Mouse (Mus musculus) intestine, embryonic 15.5 days (tissue): ENCODE data around the gene Mpped2. TPM values are rescaled to one million over a fixed set of nuclear protein-coding genes. Genes with fewer than 3 reads are reported as not detected.

ENCODE experiments used
- ATAC-seq: fragments of 200-750 bp; cut with Nextera tagmentation; 2 replicates; pipeline ENCODE4 v1.8.0; 2017; ENCODE audit warnings: moderate TSS enrichment, moderate library complexity
- H3K27ac ChIP-seq: fragments of 300-500 bp; sonication (generic); 2 replicates; pipeline ENCODE4 v1.5.1; 2015; ENCODE audit warnings: mild to moderate bottlenecking, inconsistent platforms
- H3K27me3 ChIP-seq: fragments of 300-500 bp; sonication (generic); replicated peaks from 2 replicates; pipeline ENCODE4 v1.6.1; 2015; ENCODE audit warnings: inconsistent platforms
- H3K36me3 ChIP-seq: fragments of 300-500 bp; sonication (generic); 2 replicates; pipeline ENCODE4 v1.6.1; 2015; ENCODE audit warnings: inconsistent platforms
- H3K4me1 ChIP-seq: fragments of 300-500 bp; sonication (generic); replicated peaks from 2 replicates; pipeline ENCODE4 v1.6.1; 2015; ENCODE audit warnings: inconsistent platforms
- H3K4me2 ChIP-seq: fragments of 300-500 bp; sonication (generic); replicated peaks from 2 replicates; pipeline ENCODE4 v1.6.1; 2015; ENCODE audit warnings: mild to moderate bottlenecking, inconsistent platforms
- H3K4me3 ChIP-seq: fragments of 300-500 bp; sonication (generic); replicated peaks from 2 replicates; pipeline ENCODE4 v1.5.1; 2015; ENCODE audit warnings: inconsistent platforms
- H3K9ac ChIP-seq: fragments of 300-500 bp; sonication (generic); 2 replicates; pipeline ENCODE4 v1.6.1; 2015; ENCODE audit warnings: inconsistent platforms
- H3K9me3 ChIP-seq: fragments of 300-500 bp; sonication (generic); 2 replicates; pipeline ENCODE4 v1.6.1; 2016; ENCODE audit warnings: inconsistent platforms
- WGBS: fragments of 180-500 bp; shearing (Covaris S2); methylation state at CpG from one replicate; pipeline ENCODE4 v1.1.7; 2015; 5-methylcytosine and 5-hydroxymethylcytosine counted together
- polyA plus RNA-seq: library from polyadenylated mRNA; unstranded; fragments of >200 nt; fragmentation: Nextera tagmentation; extraction: Ambion mirVana; gene quantifications from 2 replicates; pipeline ENCODE4 v1.2.1, GENCODE M21; 2015

Mpped2 gene
- polyA plus RNA-seq, 1 experiment from 2014 or later = 28.6 TPM

- no peak overlapping the region for H3K4me3 ChIP-seq
- peak; percentile 93 for ATAC-seq
- no peak overlapping the region for H3K27ac ChIP-seq
- no peaks in the 10 kb centered on the region for H3K9me3 ChIP-seq
- no peaks in the 10 kb centered on the region for H3K36me3 ChIP-seq
- 0 out of 2 replicates have a peak, but pooled peaks cover 4% of the 10 kb centered on the region for H3K4me1 ChIP-seq
- no peaks in the 10 kb centered on the region for H3K27me3 ChIP-seq
- WGBS = 45% methylated on average over 8 of the region's 8 CpGs
- H3K4me2 ChIP-seq = no peak overlapping the region
- H3K9ac ChIP-seq = no peak overlapping the region
These were observed 190.3 kb downstream of the Mpped2 start for GRCm38 (mm10) chr2:106883390-106883789.

- H3K9ac ChIP-seq = no peak overlapping the region
- H3K36me3 ChIP-seq = no peaks in the 10 kb centered on the region
- WGBS = 93% methylated on average over 5 of the region's 5 CpGs
- H3K4me1 ChIP-seq = peaks cover 9% of the 10 kb centered on the region; the same call in 1 of the 2 replicates
- no peaks in the 10 kb centered on the region for H3K9me3 ChIP-seq
- H3K27ac ChIP-seq = no peak overlapping the region
- ATAC-seq = no peak
- H3K4me2 ChIP-seq = no peak overlapping the region
- H3K4me3 ChIP-seq = no peak overlapping the region
- no peaks in the 10 kb centered on the region for H3K27me3 ChIP-seq
These were observed 195.1 kb downstream of the Mpped2 start for GRCm38 (mm10) chr2:106888174-106888573.

- H3K27ac ChIP-seq = no peak overlapping the region
- no peaks in the 10 kb centered on the region for H3K36me3 ChIP-seq
- no peaks in the 10 kb centered on the region for H3K9me3 ChIP-seq
- ATAC-seq = peak; percentile 75
- H3K4me2 ChIP-seq = no peak overlapping the region
- H3K27me3 ChIP-seq = no peaks in the 10 kb centered on the region
- peaks cover 9% of the 10 kb centered on the region; the same call in 1 of the 2 replicates for H3K4me1 ChIP-seq
- no peak overlapping the region for H3K4me3 ChIP-seq
- no peak overlapping the region for H3K9ac ChIP-seq
- WGBS = 9% methylated on average over 3 of the region's 3 CpGs
These were observed 196.4 kb downstream of the Mpped2 start for GRCm38 (mm10) chr2:106889297-106890000.

- H3K4me1 ChIP-seq = peaks cover 9% of the 10 kb centered on the region; the same call in 1 of the 2 replicates
- no peak overlapping the region for H3K4me3 ChIP-seq
- WGBS = 46% methylated on average over 3 of the region's 3 CpGs
- no peaks in the 10 kb centered on the region for H3K9me3 ChIP-seq
- ATAC-seq = no peak
- no peaks in the 10 kb centered on the region for H3K27me3 ChIP-seq
- H3K4me2 ChIP-seq = no peak overlapping the region
- no peaks in the 10 kb centered on the region for H3K36me3 ChIP-seq
- H3K27ac ChIP-seq = no peak overlapping the region
- H3K9ac ChIP-seq = no peak overlapping the region
These were observed 200.3 kb downstream of the Mpped2 start for GRCm38 (mm10) chr2:106893376-106893775.

- H3K4me1 ChIP-seq = no peaks in the 10 kb centered on the region
- H3K27me3 ChIP-seq = no peaks in the 10 kb centered on the region
- H3K9me3 ChIP-seq = no peaks in the 10 kb centered on the region
- no peak overlapping the region for H3K4me2 ChIP-seq
- no peak overlapping the region for H3K27ac ChIP-seq
- 30% methylated on average over 11 of the region's 11 CpGs for WGBS
- no peak overlapping the region for H3K9ac ChIP-seq
- no peak overlapping the region for H3K4me3 ChIP-seq
- H3K36me3 ChIP-seq = no peaks in the 10 kb centered on the region
- peak; percentile 28; the same call in 1 of the 2 replicates for ATAC-seq
These were observed 202.4 kb downstream of the Mpped2 start for GRCm38 (mm10) chr2:106895326-106896023.

- Histone ChIP-seq H3K36me3 (no peaks in the 10 kb centered on the region), H3K27me3 (no peaks in the 10 kb centered on the region), H3K4me1 (no peaks in the 10 kb centered on the region), H3K9ac (no peak overlapping the region), H3K27ac (no peak overlapping the region), H3K4me3 (no peak overlapping the region), H3K4me2 (no peak overlapping the region), H3K9me3 (no peaks in the 10 kb centered on the region)
- no peak for ATAC-seq
- WGBS = 32% methylated on average over 4 of the region's 4 CpGs
These were observed 202.9 kb downstream of the Mpped2 start for GRCm38 (mm10) chr2:106896024-106896384.

- H3K9ac ChIP-seq = no peak overlapping the region
- no peaks in the 10 kb centered on the region for H3K27me3 ChIP-seq
- H3K9me3 ChIP-seq = no peaks in the 10 kb centered on the region
- H3K4me1 ChIP-seq = no peaks in the 10 kb centered on the region
- no peak overlapping the region for H3K4me2 ChIP-seq
- 86% methylated on average over 6 of the region's 6 CpGs for WGBS
- H3K4me3 ChIP-seq = no peak overlapping the region
- no peak for ATAC-seq
- no peaks in the 10 kb centered on the region for H3K36me3 ChIP-seq
- H3K27ac ChIP-seq = no peak overlapping the region
These were observed 218.9 kb downstream of the Mpped2 start for GRCm38 (mm10) chr2:106911951-106912480.
